7 mouse cellular contexts compared by ENCODE assay signal in the genomic region with DNA sequence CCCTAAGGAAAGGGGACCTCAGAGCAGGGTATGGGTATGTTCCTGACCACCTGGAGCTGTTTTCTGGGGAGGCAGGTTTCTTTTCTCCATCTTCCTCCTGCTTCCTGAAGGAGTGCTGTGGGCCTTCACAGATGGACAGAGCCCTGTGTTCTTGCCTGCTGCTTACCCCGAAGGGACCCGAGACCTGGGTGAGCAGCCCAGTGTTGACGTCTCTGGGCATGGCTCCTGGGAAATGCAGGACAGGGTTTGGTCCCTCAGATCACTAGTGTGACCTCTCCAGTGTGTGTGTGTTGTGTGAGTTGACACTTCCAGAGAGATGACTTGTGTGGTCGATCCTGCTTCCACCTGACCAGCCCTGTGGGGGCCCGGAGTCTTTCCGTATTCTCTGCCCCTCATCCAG. TPM values are rescaled to one million over a fixed set of nuclear protein-coding genes. Genes with fewer than 3 reads are reported as not detected.
DNase-seq lines count a peak whose midpoint lies in the region; ATAC-seq lines count a peak whose summit lies in the region.

No protein-coding gene starts in this region.

- H3K36me3 ChIP-seq in lung, embryonic 15.5 days, result peaks cover 4% of the 10 kb centered on the region; the same call in 1 of the 2 replicates
- H3K36me3 ChIP-seq in forebrain, embryonic 15.5 days, result no peaks in the 10 kb centered on the region
- peaks cover 34% of the 10 kb centered on the region for H3K36me3 ChIP-seq in limb, embryonic 13.5 days
- no peaks in the 10 kb centered on the region for H3K36me3 ChIP-seq in stomach, embryonic 15.5 days

- 84% methylated on average over 6 of the region's 6 CpGs for WGBS in lung, embryonic 15.5 days
- 90% methylated on average over 6 of the region's 6 CpGs for WGBS in forebrain, embryonic 15.5 days
- WGBS in limb, embryonic 13.5 days, result 82% methylated on average over 6 of the region's 6 CpGs
- 83% methylated on average over 6 of the region's 6 CpGs for WGBS in stomach, embryonic 15.5 days

- peak overlapping the region; percentile 83 for H3K4me3 ChIP-seq in lung, embryonic 15.5 days
- H3K4me3 ChIP-seq in forebrain, embryonic 15.5 days, result peak overlapping the region; percentile 78
- H3K4me3 ChIP-seq in limb, embryonic 13.5 days, result peak overlapping the region; percentile 88
- peak overlapping the region; percentile 88 for H3K4me3 ChIP-seq in stomach, embryonic 15.5 days (replicated peaks)

- H3K27me3 ChIP-seq in lung, embryonic 15.5 days, result peaks cover 19% of the 10 kb centered on the region
- H3K27me3 ChIP-seq in forebrain, embryonic 15.5 days, result no peaks in the 10 kb centered on the region
- H3K27me3 ChIP-seq in limb, embryonic 13.5 days, result peaks cover 12% of the 10 kb centered on the region; the same call in 1 of the 2 replicates
- H3K27me3 ChIP-seq in stomach, embryonic 15.5 days (replicated peaks), result no peaks in the 10 kb centered on the region

- no peak overlapping the region for H3K27ac ChIP-seq in lung, embryonic 15.5 days
- H3K27ac ChIP-seq in forebrain, embryonic 15.5 days (replicated peaks), result no peak overlapping the region
- no peak overlapping the region for H3K27ac ChIP-seq in limb, embryonic 13.5 days
- H3K27ac ChIP-seq in stomach, embryonic 15.5 days, result no peak overlapping the region

- DNase-seq in lung, postnatal 14 days, result no peak
- no peak for DNase-seq in spleen, postnatal 4 days (ENCODE audit: low spot score in 2 of 2)
- no peak for DNase-seq in left cerebral cortex, postnatal 4 days

- intact Hi-C loops in left cerebral cortex, postnatal 4 days (cut with DNase I), result no loop called here

- H3K4me1 ChIP-seq in lung, embryonic 15.5 days, result peaks cover 35% of the 10 kb centered on the region
- H3K4me1 ChIP-seq in forebrain, embryonic 15.5 days, result peaks cover 36% of the 10 kb centered on the region
- peaks cover 34% of the 10 kb centered on the region for H3K4me1 ChIP-seq in limb, embryonic 13.5 days
- H3K4me1 ChIP-seq in stomach, embryonic 15.5 days, result peaks cover 20% of the 10 kb centered on the region

- no peak for ATAC-seq in lung, embryonic 15.5 days (ENCODE audit: borderline replicate concordance, extremely low read depth, low FRiP score, low TSS enrichment)
- ATAC-seq in forebrain, embryonic 15.5 days (replicated peaks), result no peak
- no peak for ATAC-seq in limb, embryonic 13.5 days (ENCODE audit: low FRiP score, low read depth)
- ATAC-seq in stomach, embryonic 15.5 days (ENCODE audit: insufficient read depth, low FRiP score, low read depth), result no peak

- H3K9me3 ChIP-seq in lung, embryonic 15.5 days, result no peaks in the 10 kb centered on the region
- H3K9me3 ChIP-seq in forebrain, embryonic 15.5 days, result no peaks in the 10 kb centered on the region
- no peaks in the 10 kb centered on the region for H3K9me3 ChIP-seq in limb, embryonic 13.5 days
- H3K9me3 ChIP-seq in stomach, embryonic 15.5 days, result no peaks in the 10 kb centered on the region

- 0 out of 2 replicates have a peak overlapping the region, but pooled peaks have one; percentile 6 for H3K9ac ChIP-seq in lung, embryonic 15.5 days
- H3K9ac ChIP-seq in forebrain, embryonic 15.5 days (replicated peaks), result 0 out of 2 replicates have a peak overlapping the region, but pooled peaks have one; percentile 80
- peak overlapping the region; percentile 88 for H3K9ac ChIP-seq in limb, embryonic 13.5 days
- no peak overlapping the region for H3K9ac ChIP-seq in stomach, embryonic 15.5 days

- H3K4me2 ChIP-seq in lung, embryonic 15.5 days, result peak overlapping the region; percentile 98
- H3K4me2 ChIP-seq in forebrain, embryonic 15.5 days (replicated peaks), result peak overlapping the region; percentile 85
- H3K4me2 ChIP-seq in limb, embryonic 13.5 days (replicated peaks), result peak overlapping the region; percentile 90
- H3K4me2 ChIP-seq in stomach, embryonic 15.5 days, result peak overlapping the region; percentile 94

RNA-seq across cellular contexts. Expression of gene Cep170b, which starts 3.2 kb away (rescaled TPM):
- polyA plus RNA-seq in lung, embryonic 15.5 days (2015; fragmentation: Nextera tagmentation; extraction: Ambion mirVana), result 18.6 and 20.8 TPM in 2 replicates
- 24.0 and 27.0 TPM in 2 replicates for polyA plus RNA-seq in forebrain, embryonic 15.5 days (2015; fragmentation: Nextera tagmentation; extraction: Ambion mirVana)
- polyA plus RNA-seq in limb, embryonic 13.5 days (2015; fragmentation: Nextera tagmentation; extraction: Ambion mirVana), result 14.7 and 16.6 TPM in 2 replicates
- polyA plus RNA-seq in stomach, embryonic 15.5 days (2015; fragmentation: Nextera tagmentation; extraction: Ambion mirVana), result 24.3 and 24.6 TPM in 2 replicates
- total RNA-seq in left cerebral cortex, postnatal 4 days (2021), result 100 to 1,000 TPM; 183 to 185 TPM

RNA-seq across cellular contexts. Expression of gene Pld4, which starts 37.0 kb away (rescaled TPM):
- 12.7 and 17.9 TPM in 2 replicates for polyA plus RNA-seq in lung, embryonic 15.5 days (2015; fragmentation: Nextera tagmentation; extraction: Ambion mirVana)
- polyA plus RNA-seq in forebrain, embryonic 15.5 days (2015; fragmentation: Nextera tagmentation; extraction: Ambion mirVana), result 5.3 and 6.2 TPM in 2 replicates
- 6.1 and 7.2 TPM in 2 replicates for polyA plus RNA-seq in limb, embryonic 13.5 days (2015; fragmentation: Nextera tagmentation; extraction: Ambion mirVana)
- 14.5 and 16.8 TPM in 2 replicates for polyA plus RNA-seq in stomach, embryonic 15.5 days (2015; fragmentation: Nextera tagmentation; extraction: Ambion mirVana)
- total RNA-seq in left cerebral cortex, postnatal 4 days (2021), result 1 to 10 TPM; 6.2 to 6.6 TPM

RNA-seq across cellular contexts. Expression of gene Zbtb42, which starts 44.8 kb away (rescaled TPM):
- 11.4 TPM in 2 replicates for polyA plus RNA-seq in lung, embryonic 15.5 days (2015; fragmentation: Nextera tagmentation; extraction: Ambion mirVana)
- polyA plus RNA-seq in forebrain, embryonic 15.5 days (2015; fragmentation: Nextera tagmentation; extraction: Ambion mirVana), result 0.98 TPM in 2 replicates
- 2.2 and 2.4 TPM in 2 replicates for polyA plus RNA-seq in limb, embryonic 13.5 days (2015; fragmentation: Nextera tagmentation; extraction: Ambion mirVana)
- 9.3 and 10.8 TPM in 2 replicates for polyA plus RNA-seq in stomach, embryonic 15.5 days (2015; fragmentation: Nextera tagmentation; extraction: Ambion mirVana)
- 1 to 10 TPM in 1 of 2 experiments, under 1 TPM in 1; 0.62 to 1.9 TPM for total RNA-seq in left cerebral cortex, postnatal 4 days (2021)

RNA-seq across cellular contexts. Expression of gene Akt1, which starts 48.8 kb away (rescaled TPM):
- polyA plus RNA-seq in lung, embryonic 15.5 days (2015; fragmentation: Nextera tagmentation; extraction: Ambion mirVana), result 145 and 157 TPM in 2 replicates
- polyA plus RNA-seq in forebrain, embryonic 15.5 days (2015; fragmentation: Nextera tagmentation; extraction: Ambion mirVana), result 79.1 and 147 TPM in 2 replicates
- polyA plus RNA-seq in limb, embryonic 13.5 days (2015; fragmentation: Nextera tagmentation; extraction: Ambion mirVana), result 62.5 and 71.0 TPM in 2 replicates
- 161 and 170 TPM in 2 replicates for polyA plus RNA-seq in stomach, embryonic 15.5 days (2015; fragmentation: Nextera tagmentation; extraction: Ambion mirVana)
- total RNA-seq in left cerebral cortex, postnatal 4 days (2021), result 100 to 1,000 TPM; 279 to 286 TPM
